Mouse (Mus musculus): ENCODE results near the gene Tnk1.

Tnk1 gene

GRCm38 (mm10) chr11:69858113-69858998 is at the start of gene Tnk1:
Gene Tnk1, minus strand, starts transcription at chr11:69858730.
- DNase-seq (ENCODE audit: low spot score) = no peak

- DNase-seq (ENCODE audit: low spot score) = no peak
These were observed 45.8 kb upstream of the Tnk1 start for GRCm38 (mm10) chr11:69904311-69904710.

GRCm38 (mm10) chr11:69902972-69903371 is 44.4 kb upstream of the Tnk1 start:
- DNase-seq (ENCODE audit: low spot score) = no peak

GRCm38 (mm10) chr11:69901993-69902392 is 43.5 kb upstream of the Tnk1 start:
- no peak for DNase-seq (ENCODE audit: low spot score)

- DNase-seq (ENCODE audit: low spot score) = peak; percentile 98
These were observed 42.9 kb upstream of the Tnk1 start for GRCm38 (mm10) chr11:69901406-69901846.

GRCm38 (mm10) chr11:69900471-69901405 is 42.2 kb upstream of the Tnk1 start, which contains the start of the genes 2810408A11Rik and Neurl4:
Gene 2810408A11Rik, minus strand, starts transcription at chr11:69900987.
Gene Neurl4, plus strand, starts transcription at chr11:69901072.
- peak; percentile 97 for DNase-seq (ENCODE audit: low spot score)

GRCm38 (mm10) chr11:69899870-69900269 is 41.3 kb upstream of the Tnk1 start:
- DNase-seq (ENCODE audit: low spot score) = peak; percentile 43

- DNase-seq (ENCODE audit: low spot score) = no peak
These were observed 36.8 kb upstream of the Tnk1 start, which contains the start of gene Acap1 for GRCm38 (mm10) chr11:69895291-69895690. Gene Acap1, minus strand, starts transcription at chr11:69895539.

GRCm38 (mm10) chr11:69894671-69895070 is 36.1 kb upstream of the Tnk1 start:
- no peak for DNase-seq (ENCODE audit: low spot score)

- no peak for DNase-seq (ENCODE audit: low spot score)
These were observed 33.0 kb upstream of the Tnk1 start for GRCm38 (mm10) chr11:69891482-69891881.

GRCm38 (mm10) chr11:69886907-69887635 is 28.5 kb upstream of the Tnk1 start:
- DNase-seq (ENCODE audit: low spot score) = no peak

GRCm38 (mm10) chr11:69884663-69885062 is 26.1 kb upstream of the Tnk1 start:
- DNase-seq (ENCODE audit: low spot score) = no peak

GRCm38 (mm10) chr11:69884240-69884639 is 25.7 kb upstream of the Tnk1 start:
- DNase-seq (ENCODE audit: low spot score) = no peak

GRCm38 (mm10) chr11:69883527-69884151 is 25.1 kb upstream of the Tnk1 start:
- no peak for DNase-seq (ENCODE audit: low spot score)

GRCm38 (mm10) chr11:69883066-69883465 is 24.5 kb upstream of the Tnk1 start:
- DNase-seq (ENCODE audit: low spot score) = peak; percentile 41

GRCm38 (mm10) chr11:69881787-69882670 is 23.5 kb upstream of the Tnk1 start:
- no peak for DNase-seq (ENCODE audit: low spot score)

GRCm38 (mm10) chr11:69880853-69881603 is 22.5 kb upstream of the Tnk1 start, which contains the start of gene Kctd11:
Gene Kctd11, minus strand, starts transcription at chr11:69881406.
- peak; percentile 89 for DNase-seq (ENCODE audit: low spot score)

GRCm38 (mm10) chr11:69880506-69880852 is 21.9 kb upstream of the Tnk1 start:
- peak; percentile 85 for DNase-seq (ENCODE audit: low spot score)

GRCm38 (mm10) chr11:69879711-69880110 is 21.2 kb upstream of the Tnk1 start:
- no peak for DNase-seq (ENCODE audit: low spot score)

Data from embryo, embryonic 10.5 days (tissue).